Mouse (Mus musculus) brain, embryonic 18.5 days (tissue): ENCODE measurements around the gene Cacna2d3.

ENCODE experiments used
- DNase-seq: peaks from one replicate; pipeline ENCODE4 v3.0.0-alpha.2; 2012; ENCODE audit warnings: low read depth, low spot score

Cacna2d3 gene

DNA sequence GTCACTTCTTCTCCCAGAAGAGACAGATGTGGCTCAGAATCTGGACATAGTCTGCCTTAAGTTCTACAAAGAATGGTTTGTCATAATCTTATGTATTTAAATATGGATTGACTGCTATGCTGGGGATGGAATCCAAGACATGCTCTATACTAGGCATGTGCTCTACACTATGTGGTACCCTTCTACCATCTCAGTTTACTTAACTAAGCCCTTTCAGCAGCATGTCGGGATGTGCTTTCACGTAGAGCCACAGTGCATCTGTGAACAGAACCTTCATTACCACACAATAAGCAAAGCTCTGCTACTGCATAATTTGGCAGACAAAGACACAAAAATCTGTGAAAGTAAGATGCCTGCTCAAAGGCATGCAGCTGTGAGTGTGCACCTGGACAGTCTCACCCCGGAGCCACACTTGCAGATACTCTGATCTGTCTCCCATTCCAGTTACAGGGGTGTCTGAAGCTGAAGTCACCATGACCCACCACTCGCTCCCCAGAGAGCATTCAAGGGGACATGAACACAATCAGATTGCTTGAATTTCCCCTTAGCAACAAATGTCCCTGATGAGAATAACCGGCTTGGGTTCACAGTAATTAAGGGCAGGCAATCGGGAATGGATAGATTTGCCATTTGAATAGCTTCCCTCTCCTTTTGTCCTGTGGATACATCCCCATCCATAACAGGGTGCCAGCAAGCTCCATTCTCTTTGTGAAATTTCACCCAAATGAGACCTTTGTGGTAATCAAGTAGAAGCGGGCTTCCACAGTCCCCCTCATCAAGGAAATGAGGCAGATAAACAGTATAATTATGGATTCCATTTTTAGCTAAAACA lies 773.4 kb downstream of the Cacna2d3 start:
- DNase-seq: no peak

- DNase-seq: no peak
These were observed 788.8 kb downstream of the Cacna2d3 start for GRCm38 (mm10) chr14:28932746-28933293.

DNA sequence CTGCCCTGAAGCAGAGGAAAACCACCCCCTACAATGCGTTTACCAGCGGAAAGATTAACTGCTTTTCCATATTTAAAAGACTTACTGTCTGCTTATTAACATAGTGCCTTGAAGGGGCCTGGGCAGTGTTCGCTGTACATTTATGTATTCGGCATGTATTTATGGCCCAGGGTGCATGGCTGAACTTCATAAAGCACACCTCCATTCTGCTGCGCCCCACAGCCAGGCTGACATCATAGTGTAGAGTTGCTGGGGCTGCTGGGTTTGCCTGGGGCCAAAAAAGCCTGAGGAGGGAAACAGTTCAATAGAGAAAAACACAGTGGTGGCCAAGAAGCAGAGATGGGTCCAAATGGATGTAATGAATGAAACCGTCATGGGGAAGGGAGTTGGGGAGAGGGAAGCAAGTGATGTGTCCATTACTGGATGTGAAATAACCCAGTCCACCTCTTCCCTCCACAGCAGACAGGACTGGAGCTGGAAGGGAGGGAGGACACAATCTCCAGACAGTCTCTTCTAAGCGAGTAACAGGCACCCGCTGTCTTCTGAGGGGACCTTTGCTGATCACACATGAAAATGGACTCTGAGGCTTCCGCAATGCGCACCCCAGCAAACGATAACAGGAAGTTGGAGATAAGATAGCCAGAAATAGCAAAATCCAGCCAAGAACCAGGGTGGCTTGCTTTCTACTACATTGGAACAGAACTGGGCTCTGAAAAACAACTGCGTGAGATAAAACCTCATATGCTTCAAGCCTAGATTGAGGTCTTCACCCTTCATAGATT lies 798.3 kb downstream of the Cacna2d3 start:
- DNase-seq: no peak

DNA sequence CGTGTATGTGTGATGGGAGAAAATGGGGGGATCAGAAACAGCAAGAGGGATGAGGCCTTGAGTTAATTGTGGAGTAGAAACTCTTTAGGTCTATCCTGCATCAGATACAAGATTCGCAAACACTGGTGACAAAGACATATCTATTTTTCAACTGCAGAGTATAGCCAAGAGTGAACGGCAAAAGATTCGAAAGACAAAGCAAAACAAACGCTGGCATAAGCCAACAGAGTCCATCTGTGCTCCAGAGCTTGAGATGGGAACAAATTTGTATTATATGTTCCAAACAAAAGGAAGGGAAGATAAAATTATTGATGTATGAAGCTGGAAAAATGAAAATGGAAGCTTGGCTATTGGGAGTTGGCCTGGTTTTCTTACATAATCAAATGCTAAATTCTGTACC lies 802.8 kb downstream of the Cacna2d3 start:
- DNase-seq: no peak

DNA sequence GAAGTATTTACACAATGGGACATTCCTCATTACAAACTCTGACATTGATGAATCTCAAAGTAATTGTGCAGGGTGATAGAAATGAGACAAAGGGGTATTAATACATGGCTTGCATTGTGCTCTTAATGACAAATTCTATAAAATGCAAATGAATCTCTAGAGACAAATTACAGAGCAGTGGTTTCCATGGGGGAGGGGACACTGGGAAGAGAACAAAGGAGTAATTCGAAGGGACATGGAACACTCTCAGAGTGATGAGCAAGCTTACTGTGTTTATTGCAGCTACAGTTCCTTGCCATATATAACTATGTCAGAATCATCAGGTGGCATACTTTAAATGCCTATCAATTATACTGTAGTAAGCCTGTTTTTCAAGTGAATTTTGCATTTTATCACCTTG lies 806.7 kb downstream of the Cacna2d3 start:
- no peak for DNase-seq

GRCm38 (mm10) chr14:28907659-28908058 lies 814.0 kb downstream of the Cacna2d3 start:
- no peak for DNase-seq

GRCm38 (mm10) chr14:28892530-28892929 lies 829.1 kb downstream of the Cacna2d3 start:
- no peak for DNase-seq

DNA sequence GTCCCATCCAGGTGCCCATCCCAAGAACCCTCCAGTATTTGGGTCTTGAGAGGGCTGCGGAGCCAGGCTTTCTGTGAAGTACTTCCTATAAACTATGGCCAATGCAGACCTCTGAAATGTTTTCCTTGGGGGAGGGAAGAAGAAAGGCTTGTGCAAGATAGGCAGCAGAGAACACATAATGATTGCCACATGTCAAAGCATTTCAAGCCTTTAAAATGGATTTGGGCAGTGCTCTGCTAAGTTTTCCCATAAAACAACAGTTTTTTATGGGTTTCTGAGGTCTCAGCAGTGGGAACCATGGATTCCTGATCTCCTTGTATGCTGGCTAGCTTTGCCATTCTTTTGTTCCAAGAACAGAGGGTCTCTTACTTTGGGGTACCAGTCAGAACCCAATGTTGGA lies 834.3 kb downstream of the Cacna2d3 start:
- no peak for DNase-seq

DNA sequence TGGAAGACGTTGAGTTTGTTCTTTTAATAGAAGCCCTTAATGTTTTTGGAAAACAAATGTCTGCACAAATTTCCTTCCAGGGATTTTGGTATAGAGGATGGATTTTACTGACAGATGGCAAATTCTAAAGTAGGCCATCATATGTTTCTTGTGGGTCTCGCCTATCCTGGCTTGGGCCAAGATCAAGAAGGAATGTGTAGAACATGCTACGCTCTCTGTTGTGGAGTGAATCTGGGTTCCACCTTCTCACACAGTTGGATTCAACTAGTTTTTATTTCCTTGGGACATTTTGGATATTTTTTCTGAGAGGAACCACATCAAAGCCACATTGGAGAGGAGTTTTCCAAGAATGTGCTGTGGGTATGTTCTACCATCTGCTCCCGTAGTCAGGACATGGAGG lies 835.0 kb downstream of the Cacna2d3 start:
- no peak for DNase-seq

DNA sequence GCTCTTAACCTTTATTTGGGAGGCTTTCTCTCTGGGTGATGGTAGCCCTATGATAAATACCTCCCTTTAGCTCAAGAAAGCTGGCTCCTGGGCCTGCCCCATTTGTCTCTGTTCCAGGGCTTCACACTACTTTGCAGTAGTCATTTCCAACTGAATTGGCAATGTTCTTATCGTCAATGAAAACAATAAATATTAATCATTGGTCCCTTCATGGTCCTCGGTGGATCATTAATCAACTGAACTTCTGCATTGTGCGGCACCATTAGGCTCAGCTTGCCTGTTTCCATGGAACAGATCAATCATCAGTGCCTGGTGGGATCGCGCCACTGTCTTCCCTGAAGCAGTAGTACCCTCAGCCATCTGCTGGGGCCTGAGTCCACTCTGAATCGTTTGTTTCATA lies 850.7 kb downstream of the Cacna2d3 start:
- DNase-seq: no peak

DNA sequence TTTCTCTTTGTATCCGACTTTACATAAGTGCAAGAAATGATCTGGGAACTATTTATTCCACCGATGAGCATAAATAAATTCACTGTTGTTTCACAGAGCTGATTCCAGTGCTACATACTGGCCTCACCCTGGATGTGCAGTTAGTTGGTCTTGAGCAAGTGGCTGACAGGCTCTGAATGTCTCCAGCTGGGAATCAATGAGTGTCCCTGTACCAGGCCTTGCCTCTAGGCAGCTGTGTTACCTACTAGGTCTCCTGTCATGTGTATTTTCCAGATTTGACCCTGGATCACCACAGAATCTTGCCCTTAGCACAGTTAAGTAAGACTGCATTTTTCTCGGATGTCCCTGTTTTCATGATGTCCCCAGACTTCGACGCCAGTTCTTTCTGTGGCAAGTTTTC lies 851.3 kb downstream of the Cacna2d3 start:
- DNase-seq: no peak

GRCm38 (mm10) chr14:28864925-28865324 lies 856.7 kb downstream of the Cacna2d3 start:
- DNase-seq: no peak

- DNase-seq: no peak
These were observed 860.5 kb downstream of the Cacna2d3 start for GRCm38 (mm10) chr14:28861142-28861541.
